Mouse (Mus musculus) C2C12 (cell line): Measurements from ENCODE around the gene Ropn1l.

Source experiments
- CEBPB ChIP-seq: IDR thresholded peaks from one replicate; pipeline ENCODE4 v1.6.1; 2011; ENCODE audit warnings: low read depth, mild to moderate bottlenecking, control low read depth, moderate library complexity
- CTCF ChIP-seq: IDR thresholded peaks from one replicate; pipeline ENCODE4 v1.5.1; 2011; ENCODE audit not compliant: control insufficient read depth, insufficient read depth, insufficient read length
- MAX ChIP-seq: IDR thresholded peaks from one replicate; pipeline ENCODE4 v1.6.1; 2011; ENCODE audit warnings: mild to moderate bottlenecking, control low read depth
- MYOG ChIP-seq: IDR thresholded peaks from one replicate; pipeline ENCODE4 v1.6.1; 2011; ENCODE audit not compliant: control insufficient read depth, insufficient read length; ENCODE audit errors: extremely low read depth
- USF1 ChIP-seq: IDR thresholded peaks from one replicate; pipeline ENCODE4 v1.6.1; 2011; ENCODE audit warnings: low read depth, mild to moderate bottlenecking, control low read depth, moderate library complexity

DNA sequence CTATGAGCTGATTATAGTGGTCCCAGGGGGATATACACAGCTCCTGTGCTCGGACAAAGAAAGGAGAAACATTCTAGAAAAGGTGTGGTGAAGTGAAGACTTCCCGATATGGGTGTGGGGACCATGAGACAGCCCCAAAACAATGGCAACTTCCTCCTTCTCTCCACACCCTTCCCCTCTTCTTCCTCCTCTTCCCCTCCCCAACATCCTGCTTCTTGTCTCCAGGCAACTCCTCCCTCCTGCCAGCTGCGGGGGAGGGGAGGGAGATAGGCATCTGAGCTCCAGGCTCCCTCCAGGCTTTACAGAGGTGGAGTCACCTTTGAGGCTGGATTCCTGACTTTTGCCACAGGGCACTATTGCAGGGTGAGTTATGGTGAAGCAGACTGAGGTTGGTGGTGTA is 40.6 kb downstream of the Ropn1l start:
- no peak for TF ChIP-seq CTCF
- no peak for TF ChIP-seq MAX
- TF ChIP-seq USF1, result no peak
- TF ChIP-seq CEBPB, result no peak
- TF ChIP-seq MYOG, result no peak
